Mouse (Mus musculus): Measurements from ENCODE around the gene Cables2.

The Cables2 gene

DNA sequence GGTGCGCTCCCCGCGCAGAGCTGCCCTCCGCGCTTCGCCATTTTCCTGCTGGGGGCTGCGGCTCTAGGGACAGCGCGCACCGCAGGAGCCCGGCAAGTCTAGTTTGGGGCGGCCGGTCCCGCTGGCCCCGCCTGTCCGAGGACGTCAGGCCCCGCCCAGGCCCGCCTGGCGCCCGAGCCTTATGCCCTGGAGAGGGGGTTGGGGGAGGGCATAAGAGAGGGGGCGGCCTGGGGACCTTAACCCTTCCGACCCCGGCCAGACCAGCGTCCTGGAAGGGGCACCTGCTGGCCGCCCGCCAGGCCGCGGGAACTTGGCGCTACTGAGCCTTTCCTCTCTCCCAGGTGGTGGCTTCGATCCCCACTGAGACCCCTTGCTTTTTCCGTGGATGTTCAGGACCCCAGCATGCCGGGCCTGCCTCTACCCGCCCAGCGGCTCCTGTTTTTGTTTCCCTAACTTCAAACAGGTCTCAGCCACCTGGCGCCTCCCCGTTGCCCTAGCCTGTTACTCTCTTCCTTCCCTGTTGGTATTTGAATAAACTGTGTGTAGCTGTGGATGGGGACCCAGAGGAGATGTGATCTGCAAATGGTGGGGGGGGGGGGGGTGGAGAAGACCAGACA is 47.4 kb downstream of the Cables2 start, which contains the start of gene Lama5:
Lama5 (minus strand) TSS at position 98 of the 617 bp plus-strand sequence.
- no peak for DNase-seq (ENCODE audit: low spot score)

DNA sequence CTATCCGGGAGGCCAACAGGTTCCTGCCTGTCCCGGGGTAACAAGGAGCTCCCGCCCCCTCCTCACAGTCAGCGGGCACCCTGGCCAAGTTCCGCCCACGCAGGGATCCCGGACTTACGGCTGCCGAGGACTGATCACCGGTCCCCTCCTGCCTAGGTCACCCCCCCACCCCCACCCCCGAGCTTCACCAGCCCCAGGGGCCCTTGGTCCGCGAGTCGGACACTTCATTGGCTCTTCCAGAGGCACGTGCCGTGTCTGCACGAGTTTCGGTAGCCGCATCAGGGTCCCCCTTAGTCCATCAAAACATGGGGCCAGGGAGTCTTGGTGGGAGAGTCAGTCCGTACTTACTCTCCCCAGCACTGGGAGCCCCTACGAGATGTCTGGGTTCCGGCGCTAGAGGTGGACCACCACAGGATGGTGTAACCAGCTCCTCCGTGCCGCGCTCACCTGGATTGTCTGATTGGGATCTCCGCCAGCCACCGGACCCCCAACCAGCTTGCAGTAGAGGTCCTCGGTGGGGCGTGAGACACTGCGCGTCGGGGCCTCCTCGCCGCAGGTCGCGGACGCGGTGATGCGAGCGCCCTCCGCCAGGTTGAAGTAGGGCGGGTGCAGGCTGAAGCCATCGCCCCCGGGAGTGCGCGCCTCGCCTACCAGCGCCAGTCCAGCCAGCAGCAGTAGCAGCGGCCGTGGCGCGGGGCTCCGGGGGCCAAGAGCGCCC is 48.1 kb downstream of the Cables2 start:
- no peak for DNase-seq (ENCODE audit: low spot score)

DNA sequence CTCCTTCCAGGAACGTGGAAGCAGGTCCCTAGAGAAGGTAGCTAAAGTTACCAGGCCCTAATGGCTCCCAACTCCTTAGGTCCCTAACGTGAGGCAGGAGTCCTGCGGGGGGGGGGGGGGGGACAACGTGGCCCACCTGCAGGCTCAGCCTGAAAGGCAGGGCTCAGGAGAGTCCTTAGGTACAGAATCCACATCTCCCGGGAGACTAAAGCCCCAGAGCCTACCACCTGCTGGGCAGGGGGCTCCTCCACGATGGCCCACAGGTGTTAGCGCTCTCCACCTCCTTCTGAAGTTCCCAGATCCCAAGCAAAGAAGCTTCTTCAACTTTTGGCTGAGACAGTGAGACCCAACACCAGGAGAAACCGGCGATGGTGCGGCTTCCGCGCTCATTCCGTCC is 48.7 kb downstream of the Cables2 start:
- no peak for DNase-seq (ENCODE audit: low spot score)

DNA sequence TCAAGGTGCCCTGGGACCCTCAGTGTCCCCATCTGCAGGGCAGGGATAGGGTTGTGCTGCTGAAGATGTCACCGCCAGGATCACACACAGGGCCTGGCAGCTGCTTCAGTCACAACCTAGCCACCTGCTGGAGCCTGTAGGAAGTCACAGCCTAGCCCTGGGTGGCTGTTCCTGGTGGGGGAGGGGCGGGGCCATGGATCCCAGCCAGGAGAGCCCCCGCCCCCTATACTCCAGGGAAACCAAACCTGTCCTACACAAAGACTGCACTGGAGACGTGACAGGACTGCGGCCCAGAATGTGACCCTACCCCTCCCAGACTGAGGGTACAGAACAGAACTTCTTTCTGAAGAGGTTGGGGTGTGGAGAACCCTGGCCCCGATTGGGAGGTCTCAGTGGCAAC is 51.0 kb downstream of the Cables2 start:
- no peak for DNase-seq (ENCODE audit: low spot score)

DNA sequence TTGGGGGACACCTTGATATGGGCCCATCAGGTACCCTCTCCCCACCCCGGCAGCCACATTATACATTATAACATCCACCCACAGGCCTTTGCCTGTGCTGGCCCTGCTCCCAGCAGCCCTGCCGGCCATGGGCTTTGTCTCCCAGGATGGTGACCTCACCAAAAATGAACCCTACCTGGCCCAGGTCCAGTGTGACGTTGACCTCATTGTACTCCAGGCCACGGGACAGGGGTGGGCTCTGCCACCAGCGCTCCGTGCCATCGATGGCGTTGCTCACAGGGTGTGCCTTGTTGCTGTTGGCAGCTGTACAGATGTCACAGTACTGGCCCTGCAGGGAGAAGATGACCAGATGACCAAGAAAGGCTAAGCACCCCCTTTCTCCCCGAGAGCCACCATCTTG is 52.2 kb downstream of the Cables2 start:
- DNase-seq (ENCODE audit: low spot score) = no peak

- no peak for DNase-seq (ENCODE audit: low spot score)
These were observed 53.1 kb downstream of the Cables2 start for GRCm38 (mm10) chr2:180220165-180220564.

DNA sequence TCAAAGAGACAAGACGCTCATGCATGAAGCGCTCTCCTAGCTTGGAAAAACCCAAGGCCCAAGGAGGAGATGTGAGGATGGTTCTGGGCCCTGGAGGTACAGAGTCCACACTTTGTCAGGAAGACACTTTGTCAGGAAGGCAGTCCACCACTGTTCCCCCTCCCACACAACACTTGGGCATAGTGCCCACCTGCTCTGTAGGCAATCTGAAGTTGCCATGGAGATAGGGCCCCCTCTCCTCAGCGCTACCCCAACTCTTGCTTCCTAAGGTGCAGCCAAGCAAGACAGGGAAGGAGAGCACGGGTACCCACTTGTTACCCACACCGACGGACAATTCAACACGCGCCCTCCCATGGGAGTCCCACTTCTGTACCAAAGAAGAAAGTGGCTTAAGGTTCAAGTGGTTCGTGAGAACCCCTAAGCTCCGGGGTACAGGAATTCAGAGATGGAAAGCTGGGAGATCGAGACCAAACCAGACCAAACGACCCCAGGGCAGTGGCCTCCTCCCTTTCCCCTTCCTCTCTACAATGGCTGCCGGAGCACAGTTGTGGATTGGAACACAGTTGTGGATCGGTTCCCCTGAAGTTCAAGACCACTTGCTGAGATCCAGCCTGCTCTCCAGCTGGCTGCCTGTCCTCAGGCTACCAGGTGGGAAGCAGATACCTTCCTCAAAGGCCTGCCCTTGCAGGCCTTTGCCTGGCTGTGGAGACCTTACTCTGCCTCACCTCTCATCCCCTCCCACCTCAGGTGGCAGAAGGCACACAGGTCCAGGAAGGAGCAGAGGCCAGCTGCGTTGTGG is 54.0 kb downstream of the Cables2 start:
- no peak for DNase-seq (ENCODE audit: low spot score)

- DNase-seq (ENCODE audit: low spot score) = no peak
These were observed 54.6 kb downstream of the Cables2 start for GRCm38 (mm10) chr2:180218677-180219076.

DNA sequence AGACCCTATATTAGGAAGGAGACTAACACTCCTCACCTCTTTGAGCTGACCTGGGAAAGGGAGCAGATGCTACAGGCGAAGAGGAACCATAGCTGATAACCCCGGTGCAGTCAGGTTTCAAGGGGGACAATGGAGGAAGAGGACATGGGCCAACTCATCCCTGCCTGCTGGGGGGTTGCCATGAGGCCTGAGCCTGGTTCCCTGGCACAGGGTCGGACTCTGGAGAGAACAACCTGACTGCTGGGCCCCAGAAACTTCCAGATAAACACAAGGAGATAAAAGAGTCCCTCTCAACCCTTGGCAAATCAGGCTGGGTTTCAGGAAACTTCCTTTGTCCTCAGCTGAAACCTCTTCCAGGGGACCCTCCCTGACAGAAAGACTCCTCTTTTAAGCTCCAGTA is 55.1 kb downstream of the Cables2 start:
- no peak for DNase-seq (ENCODE audit: low spot score)

- no peak for DNase-seq (ENCODE audit: low spot score)
These were observed 55.7 kb downstream of the Cables2 start for GRCm38 (mm10) chr2:180217587-180217986.

DNA sequence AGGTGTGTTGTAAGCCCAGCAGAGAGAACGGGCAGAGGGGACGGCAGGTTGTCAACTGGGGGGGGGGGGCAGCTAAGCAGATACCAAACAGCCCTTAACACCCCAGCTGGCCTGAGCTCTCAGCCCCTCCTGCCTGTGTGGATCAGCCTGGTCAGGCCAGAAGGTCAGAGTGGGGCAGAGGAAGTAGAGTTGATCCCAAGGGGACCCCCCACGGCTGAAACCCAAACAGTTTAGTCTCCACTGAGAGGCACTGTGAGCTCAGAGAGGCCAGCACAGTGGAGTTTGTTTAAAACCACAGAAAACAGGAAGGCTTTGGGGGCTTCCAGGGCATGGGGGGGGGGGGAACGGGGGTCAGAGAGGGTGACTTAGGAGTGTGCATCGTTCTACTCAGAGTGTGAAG is 56.4 kb downstream of the Cables2 start:
- DNase-seq (ENCODE audit: low spot score) = no peak

DNA sequence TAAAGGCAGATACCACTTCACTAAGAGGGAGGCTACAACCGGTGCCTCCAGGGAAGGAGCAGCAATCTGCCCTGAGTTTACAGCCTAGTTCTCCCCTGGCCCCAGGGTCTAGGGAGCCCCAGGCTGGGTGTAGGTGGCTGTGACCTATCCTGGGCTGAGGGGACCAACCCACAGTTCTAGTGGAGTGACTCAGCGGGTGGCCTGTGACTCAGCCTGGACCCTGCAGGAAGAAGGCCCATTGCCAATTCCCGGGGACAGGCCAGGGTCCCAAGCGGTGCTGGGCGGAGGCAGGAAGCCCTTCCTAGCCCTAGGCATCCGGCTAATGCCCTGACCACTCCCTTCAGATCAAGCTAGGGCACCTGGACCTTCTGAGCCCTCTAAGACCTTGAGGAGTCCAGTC is 57.3 kb downstream of the Cables2 start:
- DNase-seq (ENCODE audit: low spot score) = no peak

GRCm38 (mm10) chr2:180215011-180215461 is 58.3 kb downstream of the Cables2 start:
- no peak for DNase-seq (ENCODE audit: low spot score)

DNA sequence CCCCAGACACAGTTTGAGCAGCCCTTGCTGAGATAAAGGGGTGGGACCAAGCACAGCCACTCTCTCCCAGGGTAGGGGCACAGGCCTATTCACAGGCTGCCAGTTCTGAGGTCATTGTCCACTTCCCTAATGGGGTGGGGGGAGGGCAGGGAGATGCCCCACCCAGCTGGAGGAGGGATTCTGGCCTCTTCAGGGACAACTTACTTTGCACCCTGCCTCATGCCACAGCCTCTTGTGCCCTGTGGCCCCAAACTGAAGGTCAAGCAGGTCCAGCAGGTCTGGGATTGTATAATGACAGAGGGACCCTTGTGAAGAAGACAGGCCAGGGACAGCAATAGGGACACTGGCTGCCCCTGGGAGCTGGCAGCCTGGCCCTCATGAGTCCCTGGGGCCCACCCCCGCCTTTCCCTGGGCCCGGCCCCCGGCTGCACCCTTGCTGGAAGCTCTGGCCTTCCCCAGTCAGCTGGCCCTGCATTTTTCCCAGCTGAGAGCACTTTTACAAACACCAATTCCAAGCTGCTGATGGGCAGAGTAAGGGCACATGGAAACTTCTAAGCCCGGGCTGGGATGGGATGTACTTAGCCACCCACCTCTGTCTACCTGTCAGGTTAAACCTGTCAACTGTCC is 58.8 kb downstream of the Cables2 start:
- no peak for DNase-seq (ENCODE audit: low spot score)

- DNase-seq (ENCODE audit: low spot score) = no peak
These were observed 61.0 kb downstream of the Cables2 start for GRCm38 (mm10) chr2:180212255-180212654.

GRCm38 (mm10) chr2:180208976-180209375 is 64.3 kb downstream of the Cables2 start:
- DNase-seq (ENCODE audit: low spot score) = no peak
